Mouse (Mus musculus) kidney, adult 8-10 months (tissue): ENCODE measurements around the gene Slc30a10.

Experiments
- DNase-seq, 2 experiments: peaks; one replicate each; pipeline ENCODE4 v3.0.0; 2022

The Slc30a10 gene

DNA sequence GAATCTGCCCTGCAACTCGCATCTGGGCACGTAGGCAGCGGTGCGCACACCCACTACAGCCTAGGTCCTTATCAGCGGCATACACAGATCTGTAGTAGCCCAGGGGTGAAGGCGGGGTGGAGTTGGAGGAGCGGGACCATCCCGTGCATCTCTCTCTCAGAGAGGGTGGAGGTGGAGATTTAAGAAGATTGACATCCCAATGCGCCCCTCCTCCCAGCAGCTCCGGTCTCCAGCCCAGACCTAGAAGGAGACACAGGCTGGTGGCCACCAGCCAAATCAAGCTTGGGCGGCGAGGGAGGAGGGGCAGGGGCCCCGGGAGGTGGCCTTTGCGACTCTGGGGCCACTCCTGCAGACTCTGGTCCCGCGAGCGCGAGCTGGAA is at the start of gene Slc30a10:
Gene Slc30a10, plus strand, starts transcription at position 274 of the 380 bp plus-strand sequence.
- DNase-seq, result no peak

DNA sequence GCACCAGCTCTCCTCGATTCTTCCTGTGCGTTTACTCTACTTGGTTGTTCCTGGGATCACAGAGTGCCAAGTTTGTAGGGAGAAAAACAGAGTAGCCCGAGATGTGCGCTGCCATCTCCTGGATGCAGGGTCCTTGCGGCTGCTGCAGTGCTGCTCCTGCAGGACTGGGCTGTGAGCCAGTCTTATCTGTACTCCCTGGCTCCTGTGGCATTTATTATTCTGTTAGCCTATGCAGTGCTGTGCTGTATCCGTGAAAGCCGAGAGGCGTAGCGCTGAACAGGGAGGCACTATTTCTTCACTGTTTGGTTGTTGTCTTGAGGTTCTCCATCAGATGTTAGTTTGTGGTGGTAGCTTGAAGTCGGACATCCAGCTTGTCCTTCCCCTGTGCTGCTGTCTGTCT is 48.7 kb upstream of the Slc30a10 start:
- DNase-seq, result no peak

DNA sequence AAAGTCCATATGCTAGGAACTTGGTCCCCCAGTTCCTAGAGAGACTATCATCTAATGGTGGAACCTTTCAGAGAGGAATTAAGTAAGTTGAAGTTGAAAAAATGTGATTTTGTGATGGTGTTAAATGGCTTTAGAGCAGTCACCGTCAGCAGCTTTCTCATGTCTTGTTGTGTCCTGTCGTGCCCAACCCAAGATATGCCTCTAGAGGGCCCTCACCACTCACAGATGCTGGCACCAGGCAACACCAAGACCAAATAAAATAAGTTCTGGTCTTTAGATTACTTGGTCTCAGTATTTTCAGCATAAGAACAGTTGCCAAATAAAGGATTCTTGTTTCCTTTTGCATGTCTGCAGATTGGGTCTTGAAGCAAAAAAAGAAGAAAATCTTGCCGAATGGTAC is 44.8 kb upstream of the Slc30a10 start:
- DNase-seq, result no peak

DNA sequence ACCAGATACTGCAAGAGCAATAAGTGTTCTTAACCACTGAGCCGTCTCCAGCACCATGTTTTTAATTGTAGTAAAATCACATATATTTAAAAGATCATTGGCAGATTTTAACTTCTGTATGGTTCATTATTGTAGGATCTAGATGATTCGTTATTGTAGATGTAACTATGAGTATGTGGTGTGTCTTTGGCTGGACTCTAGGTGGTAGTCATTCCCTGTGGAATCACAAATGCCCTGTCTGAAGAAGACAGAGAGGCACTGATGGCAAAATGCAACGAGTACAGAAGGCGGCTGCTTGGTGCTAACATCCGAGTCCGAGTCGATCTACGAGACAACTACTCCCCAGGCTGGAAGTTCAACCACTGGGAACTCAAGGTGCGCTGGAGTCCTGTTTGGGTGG is 36.6 kb upstream of the Slc30a10 start:
- DNase-seq, result no peak

DNA sequence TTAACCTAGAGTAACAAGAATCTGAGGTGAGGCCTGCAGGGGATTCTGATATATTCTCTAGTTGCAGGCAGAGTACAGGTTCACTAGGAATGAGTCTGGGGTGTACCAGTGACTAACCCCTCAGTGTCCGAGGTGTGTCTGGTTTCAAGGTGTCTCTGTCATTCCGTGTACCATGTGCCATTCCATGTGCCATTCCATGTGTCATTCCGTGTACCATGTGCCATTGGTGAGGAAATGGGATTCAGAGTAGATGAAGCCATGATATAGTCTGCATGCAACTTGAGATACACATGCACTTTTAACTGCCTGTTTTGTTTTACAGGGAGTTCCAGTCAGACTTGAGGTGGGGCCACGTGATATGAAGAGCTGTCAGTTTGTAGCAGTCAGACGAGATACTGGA is 34.8 kb upstream of the Slc30a10 start:
- no peak for DNase-seq

DNA sequence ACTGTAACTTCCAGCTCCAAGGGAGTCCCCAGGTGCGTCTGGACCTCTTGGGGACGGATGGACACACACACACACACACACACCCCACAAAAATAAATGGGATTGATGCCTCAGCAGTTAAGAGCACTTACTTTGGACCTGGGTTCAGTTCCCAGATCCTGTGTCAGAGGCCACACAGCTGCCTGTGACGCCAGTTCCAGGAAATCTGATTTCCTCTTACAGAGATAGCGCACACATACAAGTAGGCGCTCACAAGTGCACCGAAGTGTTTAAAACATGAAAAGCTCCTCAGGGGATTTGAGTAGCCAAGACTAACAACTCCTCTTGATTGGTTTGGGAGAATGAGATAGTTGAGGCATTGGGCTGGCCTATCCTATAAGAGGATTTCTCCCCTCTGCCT is 33.9 kb upstream of the Slc30a10 start:
- no peak for DNase-seq

DNA sequence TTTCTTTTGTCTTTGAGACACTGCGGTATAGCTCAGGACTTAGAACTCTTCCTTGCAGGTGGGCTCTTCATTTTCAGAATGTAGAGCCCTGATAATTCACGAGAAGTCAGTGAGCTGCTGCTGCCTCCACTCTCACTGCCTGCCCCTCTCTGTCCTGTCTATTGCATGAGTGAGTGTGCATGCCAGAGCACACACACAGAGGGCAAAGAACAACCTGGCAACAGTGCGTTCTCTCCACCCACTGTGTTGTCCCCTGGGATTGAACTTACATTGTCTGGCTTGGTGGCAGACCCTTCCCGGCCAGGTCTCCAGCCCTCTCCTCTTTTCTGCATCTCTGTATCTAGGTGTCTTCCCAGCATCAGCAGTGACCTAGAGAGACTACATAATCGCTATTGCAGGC is 28.1 kb upstream of the Slc30a10 start:
- DNase-seq, result no peak

DNA sequence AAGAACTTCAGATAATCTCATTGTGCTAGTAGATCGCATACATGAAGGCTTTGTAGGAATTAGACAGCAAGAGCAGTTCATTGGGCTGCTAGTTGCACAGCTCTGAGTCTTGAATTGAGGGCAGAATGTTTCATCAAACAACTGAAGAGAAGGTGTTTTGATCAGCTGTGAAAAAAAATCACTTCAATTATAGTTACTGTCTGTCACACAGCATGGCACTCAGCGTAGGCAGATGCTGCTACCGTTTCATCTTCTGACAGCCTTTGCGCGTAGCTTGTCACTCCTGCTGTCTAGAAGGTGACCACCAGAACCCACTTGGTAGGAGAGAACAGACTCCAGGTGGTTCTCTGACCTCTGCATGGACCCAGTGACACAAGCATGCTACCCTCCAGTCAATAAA is 24.2 kb upstream of the Slc30a10 start:
- no peak for DNase-seq

DNA sequence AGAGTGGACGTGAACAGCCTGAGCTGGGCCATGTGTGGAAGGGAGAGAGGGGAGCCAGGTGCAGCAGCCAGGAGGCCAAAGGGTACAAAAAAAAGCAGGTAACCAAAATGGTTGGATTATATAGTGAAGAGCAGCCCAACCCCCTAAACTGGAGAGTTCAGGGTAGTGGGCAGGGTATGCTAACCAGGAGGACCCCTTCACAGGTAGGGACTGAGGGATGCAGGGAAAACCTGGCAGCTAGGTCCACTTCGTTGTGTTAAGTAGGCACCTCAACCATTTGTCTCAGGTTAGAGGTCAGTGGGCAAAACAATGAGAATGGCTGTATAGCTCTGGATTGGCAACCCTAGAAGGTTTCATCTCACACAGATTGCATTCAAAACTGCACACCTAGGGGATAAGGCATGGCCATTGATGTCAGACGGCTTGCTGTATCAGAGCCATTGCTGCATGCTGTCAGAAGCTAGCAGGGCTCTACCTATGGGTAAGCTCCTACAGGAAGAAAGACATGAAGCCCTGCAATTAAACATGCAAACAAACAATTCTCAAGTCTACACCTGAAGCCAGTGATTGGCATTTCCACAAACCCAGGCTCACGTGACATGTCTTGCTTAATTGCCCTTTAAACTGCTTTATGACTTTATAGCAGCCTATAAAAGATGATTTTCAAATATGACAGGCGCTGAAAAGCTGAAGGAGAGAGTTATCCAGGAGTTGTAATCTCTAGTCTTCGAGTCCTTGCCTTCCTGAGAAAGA is 23.2 kb upstream of the Slc30a10 start:
- no peak for DNase-seq

DNA sequence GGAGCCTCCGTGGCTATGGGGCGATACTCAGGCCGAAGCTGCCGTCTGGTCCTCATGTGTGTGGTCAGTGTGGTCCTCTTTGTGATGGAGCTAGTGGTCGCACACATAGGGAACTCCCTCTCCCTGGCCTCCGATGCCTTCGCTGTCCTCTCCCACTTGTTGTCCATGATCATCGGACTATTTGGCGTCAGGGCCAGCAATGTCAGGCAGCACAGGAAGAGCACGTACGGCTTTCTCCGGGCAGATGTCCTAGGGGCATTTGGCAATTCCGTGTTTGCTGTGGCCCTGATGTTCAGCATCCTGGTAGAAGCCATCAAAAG is 22.7 kb upstream of the Slc30a10 start:
- no peak for DNase-seq

DNA sequence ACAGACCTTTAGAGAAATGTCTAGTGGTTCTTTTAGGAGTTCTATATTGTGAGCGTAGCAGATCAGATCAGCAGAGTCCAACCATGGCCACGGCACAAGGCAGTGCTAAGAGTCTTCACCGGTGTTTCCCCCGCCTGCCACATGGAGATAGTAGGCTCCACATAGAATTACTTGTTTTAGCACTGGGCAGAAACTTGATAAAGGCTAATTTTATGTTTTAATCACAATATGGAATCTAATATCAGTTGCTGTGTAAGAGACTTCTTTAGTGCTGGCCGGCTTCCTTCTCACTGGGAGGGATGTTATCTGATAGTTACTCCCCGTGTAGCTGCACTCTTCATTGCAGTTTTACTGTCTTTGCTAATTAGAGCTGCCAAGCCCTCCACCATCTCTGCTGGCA is 21.5 kb upstream of the Slc30a10 start:
- no peak for DNase-seq

DNA sequence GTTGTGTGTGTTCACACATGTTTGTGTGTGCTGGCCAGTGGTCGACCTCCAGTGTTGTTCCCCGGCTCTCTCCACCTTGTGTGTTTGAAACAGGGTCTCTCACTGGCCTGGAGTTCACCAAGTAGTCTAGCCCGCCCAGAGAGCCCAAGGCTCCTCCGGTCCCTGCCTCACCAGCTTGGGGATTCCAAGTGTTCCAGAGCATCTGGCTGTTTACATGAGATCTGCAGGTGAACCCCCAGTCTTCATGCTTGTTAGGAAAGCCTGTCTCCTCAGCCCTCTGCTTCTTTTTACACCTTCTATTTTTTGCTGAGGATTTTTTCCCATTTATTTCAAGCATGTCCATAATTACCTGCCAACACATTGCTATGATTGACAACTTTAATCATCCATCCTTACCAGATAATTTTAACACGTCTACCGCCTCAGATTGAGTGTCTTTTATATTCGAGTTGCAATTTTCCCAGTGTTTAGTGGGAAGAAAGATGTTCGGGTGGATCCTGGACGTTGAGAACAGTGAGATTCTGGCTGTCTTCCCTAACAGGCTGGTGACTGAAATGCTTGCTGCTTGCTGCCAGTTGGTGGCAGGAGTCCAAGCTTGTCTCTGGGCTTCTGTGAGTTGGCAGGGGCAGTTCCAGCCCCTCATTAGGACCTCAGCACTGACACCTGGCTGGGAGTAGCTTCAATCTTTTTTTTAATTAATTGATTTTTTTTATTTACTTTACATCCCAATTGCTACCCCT is 15.6 kb upstream of the Slc30a10 start:
- no peak for DNase-seq

DNA sequence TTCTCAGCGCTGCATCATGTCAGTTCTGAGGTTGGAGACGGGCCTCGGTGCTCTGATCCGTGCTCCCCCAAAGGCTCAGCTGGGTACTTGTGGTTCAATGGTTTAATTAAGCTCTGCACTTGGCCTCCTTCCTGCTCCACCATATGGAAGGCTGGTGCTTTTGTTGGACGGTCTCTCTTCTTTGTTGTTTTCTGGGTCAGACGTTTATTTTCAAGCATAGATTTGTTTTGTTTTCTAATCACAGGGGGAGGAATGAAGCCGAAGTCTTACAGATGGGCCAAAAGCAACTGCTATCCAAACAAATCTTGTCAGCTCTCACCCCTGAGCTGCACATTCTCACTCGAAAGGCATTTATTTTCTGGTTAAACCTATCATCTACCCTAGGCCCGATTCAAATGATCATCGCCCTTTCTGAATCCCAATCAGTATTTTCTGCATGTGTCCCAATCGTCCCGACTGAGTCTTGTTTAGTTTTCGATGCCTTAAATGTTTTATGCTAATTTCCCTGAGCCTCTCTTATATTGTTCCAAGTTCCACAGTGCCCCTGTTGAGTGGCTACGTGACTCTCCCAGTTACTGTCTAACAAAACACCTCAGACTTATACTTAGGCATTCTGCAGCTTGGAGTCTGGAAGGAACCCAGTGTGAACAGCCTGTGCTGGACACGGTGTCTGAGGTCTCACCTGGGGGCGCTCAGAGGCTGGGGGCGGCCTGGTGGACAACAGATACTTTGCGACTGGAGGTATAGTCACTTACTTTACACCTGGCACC is 12.8 kb upstream of the Slc30a10 start:
- no peak for DNase-seq

DNA sequence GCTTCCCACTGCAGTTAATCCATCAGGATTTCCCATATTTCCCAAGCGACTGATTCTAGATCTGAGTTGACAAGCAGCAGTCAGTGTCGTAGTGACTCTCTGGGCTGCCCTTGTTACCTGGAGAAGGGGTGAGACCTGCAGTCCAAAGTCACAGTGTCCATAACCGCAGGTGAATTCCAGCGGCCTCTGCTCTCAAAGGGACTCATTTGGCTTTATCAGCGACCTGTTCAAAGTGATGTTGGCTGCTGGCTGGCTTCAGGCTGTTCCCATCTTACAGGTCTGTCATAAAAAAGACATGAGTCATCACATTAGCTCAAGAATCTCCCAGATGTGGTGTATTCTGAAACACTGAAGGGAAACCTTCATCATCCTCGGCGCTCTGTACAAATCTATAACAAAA is 5.7 kb upstream of the Slc30a10 start:
- no peak for DNase-seq

DNA sequence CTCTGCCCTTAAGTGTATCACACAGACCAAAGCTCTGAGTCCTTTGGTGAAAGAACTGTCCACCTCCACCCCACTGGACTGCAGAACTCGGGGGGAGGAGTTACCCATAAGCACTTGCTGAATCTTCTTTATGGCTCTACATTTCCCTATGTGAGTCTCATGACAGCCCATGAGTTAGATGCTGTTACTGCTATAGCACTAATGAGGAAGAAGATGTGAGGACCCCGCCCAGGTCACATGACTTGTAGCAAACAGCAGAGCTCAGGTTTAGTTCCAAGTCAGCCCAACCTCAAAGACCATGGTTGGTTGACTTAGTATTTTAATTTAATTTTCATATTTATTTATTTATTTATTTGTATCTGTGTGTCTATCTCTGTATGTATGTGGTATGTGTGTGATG is 4.9 kb upstream of the Slc30a10 start:
- no peak for DNase-seq

DNA sequence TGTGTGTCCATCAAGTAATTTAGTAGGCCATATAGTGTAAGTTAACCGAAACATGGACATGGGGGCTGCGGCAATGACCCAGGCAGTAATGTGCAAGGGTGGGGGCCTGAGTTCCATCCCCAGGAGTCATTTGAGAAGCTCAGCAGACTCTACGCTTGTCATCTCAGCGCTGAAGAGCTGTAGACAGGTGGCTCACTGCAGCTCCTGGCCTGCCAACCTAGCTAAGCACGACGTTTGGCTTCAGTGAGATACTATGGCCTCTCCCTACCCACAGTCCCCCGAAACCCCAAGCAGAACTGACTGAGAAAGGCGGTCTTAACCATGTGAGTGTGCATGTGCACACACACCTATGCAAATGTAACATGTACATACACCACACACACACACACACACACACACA is 3.6 kb upstream of the Slc30a10 start:
- DNase-seq, result no peak

DNA sequence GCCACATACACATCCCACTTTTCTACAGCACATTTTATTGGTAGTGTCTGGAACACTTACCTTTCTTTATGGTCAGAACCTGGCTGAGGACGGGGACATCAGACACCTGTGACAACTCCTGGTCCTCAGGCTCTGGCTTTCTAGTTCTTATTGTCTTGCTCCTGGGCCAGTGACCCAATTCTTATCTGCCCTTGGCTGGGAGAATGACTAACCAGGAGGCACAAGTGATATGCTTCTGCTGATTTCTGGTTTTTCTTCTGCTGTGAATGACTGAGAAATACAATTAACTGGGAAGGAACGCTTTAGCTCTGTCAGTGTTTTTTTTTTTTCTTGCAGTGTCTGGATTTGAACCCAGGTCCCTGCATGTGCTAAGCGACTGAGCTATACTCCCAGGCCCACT is 3.2 kb upstream of the Slc30a10 start:
- no peak for DNase-seq

DNA sequence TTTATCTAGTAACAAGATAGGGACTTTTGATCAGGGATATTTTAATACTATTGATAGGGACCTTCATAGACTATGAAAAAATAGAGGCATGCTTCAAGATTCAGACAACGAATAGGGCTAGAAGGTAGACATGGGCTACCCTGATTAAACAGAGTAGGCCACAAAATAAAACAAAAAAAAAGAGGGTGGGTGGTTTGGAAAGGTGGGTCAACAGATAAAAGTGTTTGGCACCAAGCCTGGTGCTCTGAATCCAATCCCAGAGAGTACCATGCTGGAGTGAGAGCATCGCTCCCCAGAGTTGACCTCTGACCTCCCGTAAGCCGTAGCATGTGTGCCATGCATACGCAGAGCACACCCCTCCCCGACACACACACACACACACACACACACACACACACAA is 2.2 kb upstream of the Slc30a10 start:
- DNase-seq, result no peak

DNA sequence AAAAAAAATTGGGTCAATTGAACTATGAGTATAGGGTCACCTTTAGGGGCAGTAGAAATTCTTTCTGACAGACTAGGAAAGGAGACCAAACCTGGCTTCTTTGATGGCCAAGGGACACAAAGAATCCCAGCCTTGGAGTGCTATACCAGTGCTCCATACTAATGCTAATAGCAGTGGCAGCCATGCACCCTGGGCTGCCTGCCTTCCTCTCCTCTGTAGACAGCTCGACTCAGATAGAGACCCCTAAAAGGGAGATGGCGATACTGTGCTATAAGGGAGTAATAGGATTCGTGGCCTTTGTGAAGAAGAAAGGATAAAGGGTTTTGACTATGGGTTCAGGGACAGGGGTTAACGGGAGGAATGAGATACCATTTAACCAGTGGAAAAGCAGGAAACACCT is 504 bp upstream of the Slc30a10 start:
- DNase-seq, result no peak

DNA sequence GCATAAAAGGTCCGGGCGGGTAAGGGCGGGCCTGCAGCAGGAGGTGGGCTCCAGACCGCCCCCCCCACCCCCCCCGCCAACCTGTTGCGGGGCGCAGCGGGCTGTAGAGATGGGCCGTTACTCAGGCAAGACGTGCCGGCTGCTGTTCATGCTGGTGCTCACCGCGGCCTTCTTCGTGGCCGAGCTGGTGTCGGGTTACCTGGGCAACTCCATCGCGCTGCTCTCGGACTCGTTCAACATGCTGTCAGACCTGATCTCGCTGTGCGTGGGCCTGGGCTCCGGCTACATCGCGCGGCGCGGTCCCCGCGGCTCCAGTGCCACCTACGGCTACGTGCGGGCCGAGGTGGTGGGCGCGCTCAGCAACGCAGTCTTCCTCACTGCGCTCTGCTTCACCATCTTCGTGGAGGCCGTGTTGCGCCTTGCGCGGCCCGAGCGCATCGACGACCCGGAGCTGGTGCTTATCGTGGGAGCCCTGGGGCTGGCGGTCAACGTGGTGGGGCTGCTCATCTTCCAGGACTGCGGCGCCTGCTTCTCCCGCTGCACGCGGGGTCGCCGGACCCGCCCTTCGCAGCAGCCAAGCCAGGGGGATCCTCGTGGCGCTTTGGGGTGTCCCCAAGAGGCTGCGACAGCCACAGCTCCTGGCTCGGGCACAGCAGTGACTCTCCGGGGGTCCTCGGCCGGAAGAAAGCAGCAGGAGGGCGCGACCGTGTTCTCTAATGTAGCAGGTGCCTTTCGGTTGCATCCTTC is 480 bp downstream of the Slc30a10 start:
- no peak for DNase-seq

DNA sequence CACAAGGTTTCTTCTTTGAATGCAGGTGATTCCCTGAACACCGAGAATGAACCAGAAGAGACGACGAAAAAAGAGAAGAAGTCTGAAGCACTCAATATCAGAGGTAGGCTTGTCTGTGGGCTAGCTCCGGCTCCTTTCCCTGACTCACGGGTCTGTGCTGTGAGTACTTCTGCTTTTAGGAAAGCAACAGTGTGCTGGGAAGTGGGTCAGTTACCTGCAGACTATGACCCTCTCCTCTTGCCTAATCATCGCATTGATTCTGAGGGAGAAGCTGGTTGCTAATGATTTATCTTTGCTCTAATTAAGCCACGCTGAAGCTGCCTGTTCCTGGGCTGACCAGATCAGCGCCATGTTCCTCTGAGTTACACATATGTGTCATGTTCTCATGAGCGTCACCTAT is 1.7 kb downstream of the Slc30a10 start:
- no peak for DNase-seq

DNA sequence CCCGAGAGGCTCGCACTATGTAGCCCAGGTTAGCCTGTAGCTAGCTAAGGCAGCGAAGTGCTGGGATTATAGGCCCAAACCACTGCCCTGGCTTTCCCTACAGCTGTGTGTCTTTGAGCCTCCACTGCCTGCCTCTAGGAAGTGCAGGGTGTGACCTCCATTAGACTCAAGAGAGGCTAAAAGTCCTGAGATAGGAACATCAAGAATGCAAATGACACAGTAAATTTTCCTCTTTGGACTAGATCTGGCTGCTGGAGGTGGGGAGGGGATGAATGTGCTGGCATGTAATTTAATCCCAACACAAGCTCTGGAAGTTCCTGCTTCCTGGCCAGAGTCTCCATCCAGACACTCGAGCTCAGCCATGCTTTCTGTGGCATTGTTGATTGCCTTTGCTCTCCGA is 5.4 kb downstream of the Slc30a10 start:
- no peak for DNase-seq

DNA sequence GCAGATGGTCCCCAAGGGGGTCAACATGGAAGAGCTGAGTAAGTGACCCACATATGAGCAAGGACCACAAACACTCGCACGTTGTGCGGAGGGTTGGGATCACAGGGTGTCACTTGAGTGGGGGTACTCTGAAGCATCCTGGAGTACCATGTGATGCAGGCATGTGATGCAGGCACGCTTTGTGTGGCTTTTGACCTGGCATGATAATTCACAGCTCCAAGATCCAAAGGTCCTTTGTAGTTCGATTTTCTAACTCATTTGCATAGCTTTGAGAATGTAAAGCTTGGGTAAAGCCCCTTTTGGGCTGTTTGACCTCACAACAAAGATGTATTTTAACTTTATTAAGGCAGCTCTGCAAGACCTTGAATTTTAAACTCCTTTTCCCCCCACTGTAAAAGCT is 8.2 kb downstream of the Slc30a10 start:
- no peak for DNase-seq
